In genomic region chr10:28270273-28270672, GRCm38 (mm10) we compare ENCODE assay signal across 24 mouse cellular contexts.
DNase-seq lines count a peak whose midpoint lies in the region; ATAC-seq and TF ChIP-seq lines count a peak whose summit lies in the region.
"Had no signal": no experiment of that assay in that cellular context is flagged by ENCODE, and none has a peak within 500 bp of the region (broad histone marks: within the 10 kb centered on the region; RNA-seq: fewer than 3 reads in every experiment).

No protein-coding gene starts in this region.

- WGBS in kidney, embryonic 15.5 days: 57% methylated on average over 4 of the region's 4 CpGs
- WGBS in kidney, postnatal 0 days: 53% methylated on average over 4 of the region's 4 CpGs
- 63% methylated on average over 4 of the region's 4 CpGs for WGBS in forebrain, postnatal 0 days

- no peak overlapping the region for H3K4me2 ChIP-seq in kidney, embryonic 15.5 days
- no peak overlapping the region for H3K4me2 ChIP-seq in kidney, postnatal 0 days (ENCODE audit: low read length)
- no peak overlapping the region for H3K4me2 ChIP-seq in forebrain, postnatal 0 days (ENCODE audit: low read depth)
- H3K4me2 ChIP-seq: embryonic facial prominence, embryonic 13.5 days; embryonic facial prominence, embryonic 15.5 days; forebrain, embryonic 13.5 days; forebrain, embryonic 15.5 days had no signal

- H3K9ac ChIP-seq in kidney, embryonic 15.5 days: no peak overlapping the region
- H3K9ac ChIP-seq in kidney, postnatal 0 days (ENCODE audit: low read depth, low read length): no peak overlapping the region
- no peak overlapping the region for H3K9ac ChIP-seq in forebrain, postnatal 0 days
- H3K9ac ChIP-seq: embryonic facial prominence, embryonic 13.5 days; embryonic facial prominence, embryonic 15.5 days; forebrain, embryonic 13.5 days; forebrain, embryonic 15.5 days had no signal

- no peak overlapping the region for H3K4me3 ChIP-seq in kidney, embryonic 15.5 days (replicated peaks)
- no peak overlapping the region for H3K4me3 ChIP-seq in kidney, postnatal 0 days (replicated peaks; ENCODE audit: low read depth, low read length)
- no peak overlapping the region for H3K4me3 ChIP-seq in forebrain, postnatal 0 days (ENCODE audit: low read depth, low read length)
- H3K4me3 ChIP-seq: embryonic facial prominence, embryonic 13.5 days; embryonic facial prominence, embryonic 15.5 days; erythroblast, embryonic 14.5 days; forebrain, embryonic 13.5 days; forebrain, embryonic 15.5 days had no signal

- H3K27me3 ChIP-seq in kidney, embryonic 15.5 days: no peaks in the 10 kb centered on the region
- H3K27me3 ChIP-seq in kidney, postnatal 0 days (ENCODE audit: insufficient read depth, low read length): no peaks in the 10 kb centered on the region
- no peaks in the 10 kb centered on the region for H3K27me3 ChIP-seq in forebrain, postnatal 0 days (ENCODE audit: insufficient read depth, low read length)
- H3K27me3 ChIP-seq: CH12.LX; embryonic facial prominence, embryonic 13.5 days; embryonic facial prominence, embryonic 15.5 days; forebrain, embryonic 13.5 days; forebrain, embryonic 15.5 days had no signal

- H3K27ac ChIP-seq in kidney, embryonic 15.5 days: no peak overlapping the region; the same call in 1 of the 2 replicates
- H3K27ac ChIP-seq in kidney, postnatal 0 days: no peak overlapping the region
- no peak overlapping the region for H3K27ac ChIP-seq in forebrain, postnatal 0 days (ENCODE audit: low read depth, low read length)
- H3K27ac ChIP-seq: embryonic facial prominence, embryonic 13.5 days; embryonic facial prominence, embryonic 15.5 days; forebrain, embryonic 13.5 days; forebrain, embryonic 15.5 days had no signal

- H3K4me1 ChIP-seq in kidney, embryonic 15.5 days: no peaks in the 10 kb centered on the region
- no peaks in the 10 kb centered on the region for H3K4me1 ChIP-seq in kidney, postnatal 0 days (replicated peaks; ENCODE audit: insufficient read depth, low read length)
- no peaks in the 10 kb centered on the region for H3K4me1 ChIP-seq in forebrain, postnatal 0 days (ENCODE audit: insufficient read depth)
- H3K4me1 ChIP-seq: embryonic facial prominence, embryonic 13.5 days; embryonic facial prominence, embryonic 15.5 days; forebrain, embryonic 13.5 days; forebrain, embryonic 15.5 days had no signal

- DNase-seq in kidney, postnatal 10 days: no peak
- DNase-seq in kidney, postnatal 0 days (ENCODE audit: low spot score): no peak
- DNase-seq in kidney, adult 11 months: no peak
- DNase-seq in forebrain, postnatal 0 days: no peak
- DNase-seq: adrenal gland, adult 2 months; adrenal gland, postnatal 10 days; adrenal gland, postnatal 25 days; B cell, adult 2 months; cerebellum, adult 11 months; cerebellum, adult 18-20 months; cerebellum, adult 8-10 months; cerebellum, adult 9-11 months; cerebellum, postnatal 14 days; cerebellum, postnatal 36 days; embryo, embryonic 11 days had no signal

- H3K36me3 ChIP-seq in kidney, embryonic 15.5 days: peaks cover 9% of the 10 kb centered on the region
- 0 out of 2 replicates have a peak, but pooled peaks cover 5% of the 10 kb centered on the region for H3K36me3 ChIP-seq in kidney, postnatal 0 days (ENCODE audit: insufficient read depth, low read length)
- H3K36me3 ChIP-seq in forebrain, postnatal 0 days (ENCODE audit: insufficient read depth): no peaks in the 10 kb centered on the region
- H3K36me3 ChIP-seq: embryonic facial prominence, embryonic 15.5 days; forebrain, embryonic 15.5 days; G1E had no signal

- no peaks in the 10 kb centered on the region for H3K9me3 ChIP-seq in kidney, embryonic 15.5 days (replicated peaks)
- no peaks in the 10 kb centered on the region for H3K9me3 ChIP-seq in kidney, postnatal 0 days (replicated peaks; ENCODE audit: low read length)
- H3K9me3 ChIP-seq in forebrain, postnatal 0 days (ENCODE audit: low read length): no peaks in the 10 kb centered on the region
- H3K9me3 ChIP-seq: embryonic facial prominence, embryonic 13.5 days; embryonic facial prominence, embryonic 15.5 days; forebrain, embryonic 13.5 days; forebrain, embryonic 15.5 days; G1E had no signal

- ATAC-seq in kidney, embryonic 15.5 days (replicated peaks; ENCODE audit: low FRiP score): peak; percentile 64
- 0 out of 2 replicates have a peak, but pooled peaks have one; percentile 52 for ATAC-seq in kidney, postnatal 0 days (replicated peaks; ENCODE audit: low FRiP score, low read depth)
- no peak for ATAC-seq in forebrain, postnatal 0 days
- ATAC-seq: CD4-positive, CD25-positive, alpha-beta regulatory T cell, adult 4 months; forebrain, embryonic 13.5 days; forebrain, embryonic 15.5 days had no signal

- TF ChIP-seq CTCF in kidney, postnatal 0 days (IDR thresholded peaks at IDR 0.05; ENCODE audit: low read depth): no peak
- no peak for TF ChIP-seq CTCF in forebrain, postnatal 0 days (IDR thresholded peaks at IDR 0.05; ENCODE audit: low read depth)
